Mouse (Mus musculus) bone marrow, adult 2 months (tissue): ENCODE results near the gene Hist1h2bm. TPM values are rescaled to one million over a fixed set of nuclear protein-coding genes. Genes with fewer than 3 reads are reported as not detected.
"Not testable (repeated sequence)": the region's sequence is repeated elsewhere in the genome, so short reads cannot be mapped to it uniquely, and the experiment has no call there.

Experiments
- H3K27ac ChIP-seq: fragments of 200-500 bp; 2 replicates; pipeline ENCODE4 v1.5.1; 2012; ENCODE audit warnings: low read depth, mild to moderate bottlenecking, control low read depth, inconsistent platforms, low read length; ENCODE audit not compliant: control insufficient read depth, poor library complexity, insufficient read depth
- H3K4me1 ChIP-seq: fragments of 200-500 bp; 2 replicates; pipeline ENCODE4 v1.6.1; 2011; ENCODE audit warnings: low read length; ENCODE audit not compliant: control insufficient read depth, insufficient read depth
- H3K4me3 ChIP-seq: fragments of 200-500 bp; replicated peaks from 2 replicates; pipeline ENCODE3; 2011; ENCODE audit warnings: mild to moderate bottlenecking, low read depth, low read length, control low read depth; ENCODE audit not compliant: control insufficient read depth
- CTCF ChIP-seq: fragments of 200-500 bp; IDR thresholded peaks from 2 replicates; pipeline ENCODE4 v1.5.1; 2011; ENCODE audit warnings: low read length, control low read depth; ENCODE audit not compliant: control insufficient read depth, insufficient read depth
- POLR2A ChIP-seq: fragments of 200-500 bp; IDR thresholded peaks from 2 replicates; pipeline ENCODE4 v1.6.1; 2011; ENCODE audit warnings: low read depth, mild to moderate bottlenecking, control low read depth, low read length, borderline replicate concordance; ENCODE audit not compliant: control insufficient read depth
- WGBS: fragments of 180-500 bp; shearing (Covaris S2); methylation state at CpG from one replicate; pipeline ENCODE4 v1.1.7; 2018; 5-methylcytosine and 5-hydroxymethylcytosine counted together
- polyA plus RNA-seq: library from polyadenylated mRNA; stranded (reverse); fragments of >200 nt; gene quantifications from 2 replicates; pipeline ENCODE4 v1.2.4, GENCODE M21; 2011; ENCODE audit warnings: low replicate concordance; ENCODE audit not compliant: missing spikeins, insufficient read depth, insufficient read length

Gene Hist1h2bm
- polyA plus RNA-seq, 1 experiment = 68.6 TPM

- H3K4me1 ChIP-seq = peaks cover 5% of the 10 kb centered on the region; the same call in 1 of the 2 replicates
- 6% methylated on average over 5 of the region's 5 CpGs for WGBS
- peak overlapping the region; percentile 94 for H3K27ac ChIP-seq
- TF ChIP-seq CTCF = no peak
- TF ChIP-seq POLR2A = no peak
- H3K4me3 ChIP-seq = peak overlapping the region; percentile 66
These were observed 27.7 kb downstream of the Hist1h2bm start for GRCm38 (mm10) chr13:21749387-21750158.

- WGBS = under 1% methylated on average over 50 of the region's 56 CpGs
These were observed 28.5 kb downstream of the Hist1h2bm start, which contains the start of gene Hist1h4k for GRCm38 (mm10) chr13:21750159-21751017. TSS of gene Hist1h4k (minus strand) at chr13:21750505.

GRCm38 (mm10) chr13:21751417-21751816 lies 29.6 kb downstream of the Hist1h2bm start:
- peak overlapping the region; percentile 12 for H3K4me3 ChIP-seq
- H3K4me1 ChIP-seq = peaks cover 5% of the 10 kb centered on the region; the same call in 1 of the 2 replicates
- no peak for TF ChIP-seq CTCF
- no peak for TF ChIP-seq POLR2A
- H3K27ac ChIP-seq = no peak overlapping the region

More at GRCm38 (mm10) chr13:21750159-21751017, 28.5 kb downstream of the Hist1h2bm start, which contains the start of gene Hist1h4k:
- not testable (repeated sequence) for H3K4me1 ChIP-seq
- Histone ChIP-seq H3K4me3 (peak within 1 kb of the TSS; percentile 66), H3K27ac (peak within 1 kb of the TSS; percentile 94)
- TF ChIP-seq POLR2A = peak; percentile 96

GRCm38 (mm10) chr13:21751827-21752226 lies 30.0 kb downstream of the Hist1h2bm start:
- Histone ChIP-seq H3K4me1 (peaks cover 5% of the 10 kb centered on the region; the same call in 1 of the 2 replicates), H3K27ac (peak overlapping the region; percentile 46; the same call in 1 of the 2 replicates), H3K4me3 (no peak overlapping the region)
- 57% methylated on average over 3 of the region's 3 CpGs for WGBS
- TF ChIP-seq CTCF = no peak
- TF ChIP-seq POLR2A = no peak

- H3K4me3 ChIP-seq = peak overlapping the region; percentile 59
- peak overlapping the region; percentile 84 for H3K27ac ChIP-seq
- peaks cover 4% of the 10 kb centered on the region; the same call in 1 of the 2 replicates for H3K4me1 ChIP-seq
- 53% methylated on average over 3 of the region's 3 CpGs for WGBS
- TF ChIP-seq POLR2A (no peak), CTCF (no peak)
These were observed 30.5 kb downstream of the Hist1h2bm start for GRCm38 (mm10) chr13:21752356-21752755.

GRCm38 (mm10) chr13:21753051-21753523 lies 31.2 kb downstream of the Hist1h2bm start:
- TF ChIP-seq CTCF (no peak), POLR2A (no peak)
- 2% methylated on average over 10 of the region's 10 CpGs for WGBS
- Histone ChIP-seq H3K27ac (peak overlapping the region; percentile 99), H3K4me1 (peaks cover 2% of the 10 kb centered on the region; the same call in 1 of the 2 replicates), H3K4me3 (peak overlapping the region; percentile 69)

GRCm38 (mm10) chr13:21753524-21754285 lies 31.9 kb downstream of the Hist1h2bm start, which contains the start of the genes Hist1h2ak and Hist1h2bn:
TSS of gene Hist1h2ak (minus strand) at chr13:21753827.
TSS of gene Hist1h2bn (plus strand) at chr13:21754123.
- Histone ChIP-seq H3K4me3 (peak within 1 kb of the TSS; percentile 69), H3K27ac (peak within 1 kb of the TSS; percentile 99)
- not testable (repeated sequence) for H3K4me1 ChIP-seq
- TF ChIP-seq POLR2A = peak; percentile 97
- WGBS = under 1% methylated on average over 48 of the region's 50 CpGs
